Mouse (Mus musculus): ENCODE results near the gene Nek6. TPM values are rescaled to one million over a fixed set of nuclear protein-coding genes. Genes with fewer than 3 reads are reported as not detected.

Nek6 gene
- polyA plus RNA-seq, 1 experiment from 2014 or later, result 55.0 TPM

- no peak overlapping the region for H3K27ac ChIP-seq
- peaks cover 23% of the 10 kb centered on the region for H3K4me1 ChIP-seq (replicated peaks; ENCODE audit: control insufficient read depth, insufficient read depth, low read length)
- H3K36me3 ChIP-seq (replicated peaks; ENCODE audit: control insufficient read depth, insufficient read depth), result no peaks in the 10 kb centered on the region
- no peak overlapping the region for H3K9ac ChIP-seq
- ATAC-seq (ENCODE audit: low FRiP score) (no peak), DNase-seq (ENCODE audit: low spot score) (no peak)
- H3K27me3 ChIP-seq (ENCODE audit: control insufficient read depth, insufficient read depth, low read length), result no peaks in the 10 kb centered on the region
- H3K4me3 ChIP-seq (replicated peaks; ENCODE audit: low read length), result no peak overlapping the region
- no peak overlapping the region for H3K4me2 ChIP-seq (replicated peaks)
- H3K9me3 ChIP-seq (ENCODE audit: control insufficient read depth, low read length), result no peaks in the 10 kb centered on the region
- WGBS, result 77% methylated on average over 3 of the region's 3 CpGs
Observed at GRCm38 (mm10) chr2:38516471-38516870, 5.0 kb downstream of the Nek6 start.

- H3K4me2 ChIP-seq (replicated peaks), result no peak overlapping the region
- no peak overlapping the region for H3K27ac ChIP-seq
- WGBS, result 71% methylated on average over 6 of the region's 6 CpGs
- DNase-seq (ENCODE audit: low spot score) (no peak), ATAC-seq (ENCODE audit: low FRiP score) (no peak)
- H3K4me1 ChIP-seq (replicated peaks; ENCODE audit: control insufficient read depth, insufficient read depth, low read length), result peaks cover 22% of the 10 kb centered on the region
- no peak overlapping the region for H3K4me3 ChIP-seq (replicated peaks; ENCODE audit: low read length)
- no peaks in the 10 kb centered on the region for H3K9me3 ChIP-seq (ENCODE audit: control insufficient read depth, low read length)
- no peaks in the 10 kb centered on the region for H3K36me3 ChIP-seq (replicated peaks; ENCODE audit: control insufficient read depth, insufficient read depth)
- H3K27me3 ChIP-seq (ENCODE audit: control insufficient read depth, insufficient read depth, low read length), result no peaks in the 10 kb centered on the region
- H3K9ac ChIP-seq, result no peak overlapping the region
Observed at GRCm38 (mm10) chr2:38517045-38517444, 5.6 kb downstream of the Nek6 start.

- Histone ChIP-seq H3K9me3 (ENCODE audit: control insufficient read depth, low read length) (no peaks in the 10 kb centered on the region), H3K4me3 (replicated peaks; ENCODE audit: low read length) (no peak overlapping the region), H3K9ac (no peak overlapping the region), H3K4me2 (replicated peaks) (no peak overlapping the region), H3K27me3 (ENCODE audit: control insufficient read depth, insufficient read depth, low read length) (no peaks in the 10 kb centered on the region), H3K27ac (no peak overlapping the region), H3K4me1 (replicated peaks; ENCODE audit: control insufficient read depth, insufficient read depth, low read length) (peaks cover 15% of the 10 kb centered on the region), H3K36me3 (replicated peaks; ENCODE audit: control insufficient read depth, insufficient read depth) (no peaks in the 10 kb centered on the region)
- 98% methylated on average over 5 of the region's 5 CpGs for WGBS
- DNase-seq (ENCODE audit: low spot score), result no peak
- ATAC-seq (ENCODE audit: low FRiP score), result no peak
Observed at GRCm38 (mm10) chr2:38518719-38519118, 7.3 kb downstream of the Nek6 start.

- no peak overlapping the region for H3K4me3 ChIP-seq (replicated peaks; ENCODE audit: low read length)
- H3K27me3 ChIP-seq (ENCODE audit: control insufficient read depth, insufficient read depth, low read length), result no peaks in the 10 kb centered on the region
- 71% methylated on average over 11 of the region's 11 CpGs for WGBS
- no peak overlapping the region for H3K27ac ChIP-seq
- H3K36me3 ChIP-seq (replicated peaks; ENCODE audit: control insufficient read depth, insufficient read depth), result no peaks in the 10 kb centered on the region
- DNase-seq (ENCODE audit: low spot score), result no peak
- no peaks in the 10 kb centered on the region for H3K9me3 ChIP-seq (ENCODE audit: control insufficient read depth, low read length)
- peaks cover 15% of the 10 kb centered on the region; the same call in 1 of the 2 replicates for H3K4me1 ChIP-seq (replicated peaks; ENCODE audit: control insufficient read depth, insufficient read depth, low read length)
- ATAC-seq (ENCODE audit: low FRiP score), result no peak
- H3K4me2 ChIP-seq (replicated peaks), result no peak overlapping the region
- H3K9ac ChIP-seq, result no peak overlapping the region
Observed at GRCm38 (mm10) chr2:38519934-38520333, 8.5 kb downstream of the Nek6 start.

- no peak overlapping the region for H3K4me3 ChIP-seq (replicated peaks; ENCODE audit: low read length)
- H3K27ac ChIP-seq, result no peak overlapping the region
- 52% methylated on average over 12 of the region's 12 CpGs for whole genome bisulfite sequencing
- ATAC-seq (ENCODE audit: low FRiP score) (no peak), DNase-seq (ENCODE audit: low spot score) (no peak)
- H3K4me1 ChIP-seq (replicated peaks; ENCODE audit: control insufficient read depth, insufficient read depth, low read length), result 0 out of 2 replicates have a peak, but pooled peaks cover 12% of the 10 kb centered on the region
- H3K9me3 ChIP-seq (ENCODE audit: control insufficient read depth, low read length), result no peaks in the 10 kb centered on the region
- H3K4me2 ChIP-seq (replicated peaks), result no peak overlapping the region; the same call in 1 of the 2 replicates
- H3K27me3 ChIP-seq (ENCODE audit: control insufficient read depth, insufficient read depth, low read length), result no peaks in the 10 kb centered on the region
- H3K36me3 ChIP-seq (replicated peaks; ENCODE audit: control insufficient read depth, insufficient read depth), result no peaks in the 10 kb centered on the region
- H3K9ac ChIP-seq, result no peak overlapping the region
Observed at GRCm38 (mm10) chr2:38521618-38522017, 10.2 kb downstream of the Nek6 start.

GRCm38 (mm10) chr2:38522354-38522753 is 10.9 kb downstream of the Nek6 start:
- H3K9me3 ChIP-seq (ENCODE audit: control insufficient read depth, low read length), result no peaks in the 10 kb centered on the region
- no peak for DNase-seq (ENCODE audit: low spot score)
- H3K4me2 ChIP-seq (replicated peaks), result no peak overlapping the region
- no peaks in the 10 kb centered on the region for H3K36me3 ChIP-seq (replicated peaks; ENCODE audit: control insufficient read depth, insufficient read depth)
- no peaks in the 10 kb centered on the region for H3K27me3 ChIP-seq (ENCODE audit: control insufficient read depth, insufficient read depth, low read length)
- 0 out of 2 replicates have a peak, but pooled peaks cover 12% of the 10 kb centered on the region for H3K4me1 ChIP-seq (replicated peaks; ENCODE audit: control insufficient read depth, insufficient read depth, low read length)
- no peak overlapping the region for H3K9ac ChIP-seq
- H3K4me3 ChIP-seq (replicated peaks; ENCODE audit: low read length), result no peak overlapping the region
- no peak for ATAC-seq (ENCODE audit: low FRiP score)
- no peak overlapping the region for H3K27ac ChIP-seq
- 82% methylated on average over 2 of the region's 2 CpGs for WGBS

- 0 out of 2 replicates have a peak, but pooled peaks cover 12% of the 10 kb centered on the region for H3K4me1 ChIP-seq (replicated peaks; ENCODE audit: control insufficient read depth, insufficient read depth, low read length)
- no peak overlapping the region for H3K9ac ChIP-seq
- H3K27me3 ChIP-seq (ENCODE audit: control insufficient read depth, insufficient read depth, low read length), result no peaks in the 10 kb centered on the region
- DNase-seq (ENCODE audit: low spot score), result no peak
- H3K4me3 ChIP-seq (replicated peaks; ENCODE audit: low read length), result no peak overlapping the region
- H3K9me3 ChIP-seq (ENCODE audit: control insufficient read depth, low read length), result no peaks in the 10 kb centered on the region
- no peaks in the 10 kb centered on the region for H3K36me3 ChIP-seq (replicated peaks; ENCODE audit: control insufficient read depth, insufficient read depth)
- no peak overlapping the region for H3K4me2 ChIP-seq (replicated peaks)
- H3K27ac ChIP-seq, result no peak overlapping the region
- 81% methylated on average over 10 of the region's 10 CpGs for WGBS
- ATAC-seq (ENCODE audit: low FRiP score), result no peak
Observed at GRCm38 (mm10) chr2:38523781-38524445, 12.5 kb downstream of the Nek6 start.

GRCm38 (mm10) chr2:38525034-38525433 is 13.6 kb downstream of the Nek6 start:
- peaks cover 15% of the 10 kb centered on the region for H3K4me1 ChIP-seq (replicated peaks; ENCODE audit: control insufficient read depth, insufficient read depth, low read length)
- H3K4me3 ChIP-seq (replicated peaks; ENCODE audit: low read length), result no peak overlapping the region
- no peak overlapping the region for H3K4me2 ChIP-seq (replicated peaks)
- H3K27me3 ChIP-seq (ENCODE audit: control insufficient read depth, insufficient read depth, low read length), result no peaks in the 10 kb centered on the region
- H3K27ac ChIP-seq, result no peak overlapping the region
- no peaks in the 10 kb centered on the region for H3K36me3 ChIP-seq (replicated peaks; ENCODE audit: control insufficient read depth, insufficient read depth)
- ATAC-seq (ENCODE audit: low FRiP score) (no peak), DNase-seq (ENCODE audit: low spot score) (no peak)
- no peaks in the 10 kb centered on the region for H3K9me3 ChIP-seq (ENCODE audit: control insufficient read depth, low read length)
- H3K9ac ChIP-seq, result no peak overlapping the region
- WGBS, result 92% methylated on average over 3 of the region's 3 CpGs

GRCm38 (mm10) chr2:38529582-38530152 is 18.2 kb downstream of the Nek6 start:
- H3K9me3 ChIP-seq (ENCODE audit: control insufficient read depth, low read length), result no peaks in the 10 kb centered on the region
- H3K4me2 ChIP-seq (replicated peaks), result no peak overlapping the region
- DNase-seq (ENCODE audit: low spot score), result no peak
- no peak overlapping the region for H3K9ac ChIP-seq
- no peaks in the 10 kb centered on the region for H3K27me3 ChIP-seq (ENCODE audit: control insufficient read depth, insufficient read depth, low read length)
- H3K36me3 ChIP-seq (replicated peaks; ENCODE audit: control insufficient read depth, insufficient read depth), result no peaks in the 10 kb centered on the region
- H3K27ac ChIP-seq, result no peak overlapping the region
- WGBS, result 78% methylated on average over 14 of the region's 14 CpGs
- peaks cover 22% of the 10 kb centered on the region for H3K4me1 ChIP-seq (replicated peaks; ENCODE audit: control insufficient read depth, insufficient read depth, low read length)
- no peak for ATAC-seq (ENCODE audit: low FRiP score)
- H3K4me3 ChIP-seq (replicated peaks; ENCODE audit: low read length), result no peak overlapping the region
